Mouse (Mus musculus) kidney, postnatal 10 days (tissue): Measurements from ENCODE around the gene Scand1.

Experiments
- DNase-seq: peaks from one replicate; pipeline ENCODE4 v3.0.0; 2021; ENCODE audit warnings: mixed read lengths

Gene Scand1

DNA sequence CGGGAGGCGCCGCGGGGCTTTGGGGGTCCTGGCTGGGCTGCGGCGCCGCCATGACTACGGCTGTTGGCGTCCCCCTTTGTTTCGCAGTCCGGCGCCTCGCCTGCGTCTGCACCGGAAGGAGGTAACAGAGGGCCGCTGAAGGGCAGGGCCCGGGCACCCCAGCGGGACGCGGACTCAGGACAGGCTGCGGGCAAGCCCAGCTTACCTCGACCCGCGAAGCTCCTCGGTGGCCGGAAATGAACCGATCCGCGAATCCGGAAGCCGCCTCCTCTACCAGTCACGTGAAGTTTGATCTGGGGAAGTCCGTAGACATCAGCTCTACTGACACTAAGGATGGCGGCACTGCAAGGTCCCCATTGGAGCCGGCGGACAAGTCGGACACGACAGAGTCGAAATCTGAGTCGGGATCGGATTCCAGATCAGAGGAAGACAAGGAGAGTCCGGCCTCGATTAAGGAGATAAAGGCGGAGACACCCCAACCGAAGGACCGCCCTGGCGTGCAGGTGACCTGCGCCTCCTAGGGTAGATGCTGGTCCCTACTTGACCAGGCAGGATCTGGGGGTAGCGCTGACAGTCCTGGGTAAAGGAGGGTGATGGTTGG, at the start of gene Scand1, which contains the start of gene Cnbd2:
Scand1 (minus strand) TSS at position 408 of the 601 bp plus-strand sequence.
Cnbd2 (plus strand) TSS at position 3 of the 601 bp plus-strand sequence.
- DNase-seq = peak; percentile 90

DNA sequence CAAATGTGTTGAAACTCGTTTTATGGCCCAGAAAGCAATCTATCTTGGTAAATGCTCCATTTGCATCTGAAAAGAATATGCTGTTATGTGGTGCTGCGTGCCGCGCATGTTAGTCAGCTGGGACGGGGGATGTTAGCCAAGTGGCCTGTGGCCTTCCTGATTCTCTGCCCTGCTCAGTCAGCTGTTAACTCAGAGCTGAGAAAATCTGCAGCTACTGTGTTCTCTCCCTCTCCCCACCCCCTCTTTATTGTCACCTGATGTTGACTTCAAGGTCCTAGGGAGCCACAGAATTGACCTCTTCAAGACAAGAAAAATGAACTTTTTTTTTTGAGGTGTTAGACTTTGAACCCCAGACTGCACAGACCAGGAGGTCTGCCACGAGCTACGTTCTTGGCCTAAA, 43.5 kb upstream of the Scand1 start:
- DNase-seq = peak; percentile 85

DNA sequence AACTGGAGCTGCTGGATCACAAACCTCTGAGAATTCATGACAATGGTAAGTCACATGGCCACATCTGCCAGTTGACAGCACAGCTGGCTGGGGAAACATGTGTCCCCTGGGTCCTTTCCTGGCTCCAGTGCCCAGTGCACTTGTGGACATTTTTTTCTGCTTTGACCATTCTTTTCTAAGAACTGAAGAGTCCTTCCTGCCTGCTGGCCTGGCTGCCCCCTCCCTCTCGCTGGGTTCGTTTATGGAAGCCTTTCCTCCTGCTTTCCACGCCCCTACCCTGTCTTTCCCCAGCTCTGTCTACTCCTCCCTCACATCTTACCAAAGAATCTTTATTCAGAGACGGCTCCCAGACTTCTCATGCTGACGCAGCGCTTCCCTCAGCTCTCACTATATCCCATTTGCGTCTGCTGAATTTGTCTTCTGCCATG, 40.8 kb upstream of the Scand1 start:
- peak; percentile 60 for DNase-seq

DNA sequence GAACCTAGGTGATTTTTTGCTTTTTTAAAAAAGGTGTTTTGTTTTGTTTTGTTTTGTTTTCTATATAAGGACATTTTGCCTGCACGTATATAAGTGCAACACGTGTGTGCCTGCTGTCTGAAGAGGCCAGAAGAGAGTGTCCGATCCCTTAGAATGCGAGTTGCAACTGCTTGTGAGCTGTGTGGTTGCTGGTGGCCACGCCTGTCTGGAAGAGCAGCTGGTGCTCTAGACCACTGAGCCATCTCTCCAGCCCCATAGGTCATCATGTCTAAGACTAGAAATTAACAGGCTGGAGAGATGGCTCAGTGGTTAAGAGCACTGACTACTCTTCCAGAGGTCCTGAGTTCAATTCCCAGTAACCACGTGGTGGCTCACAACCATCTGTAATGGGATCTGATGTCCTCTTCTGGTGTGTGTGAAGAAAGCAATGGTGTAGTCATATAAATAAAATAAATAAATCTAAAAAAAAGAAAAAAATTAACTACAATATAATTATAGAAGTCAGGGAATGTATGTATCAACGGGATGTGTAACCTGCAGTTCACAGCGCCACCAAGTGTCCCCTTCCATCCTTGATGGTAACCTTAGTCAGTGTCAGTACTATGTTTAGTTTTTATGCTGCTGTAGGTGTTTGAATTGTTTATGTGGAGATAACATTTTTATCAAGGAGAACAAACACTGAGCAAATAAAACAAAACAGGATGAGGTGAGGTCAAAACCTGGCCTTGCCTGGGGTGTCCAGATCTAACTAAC, 40.1 kb upstream of the Scand1 start:
- DNase-seq = peak; percentile 33

DNA sequence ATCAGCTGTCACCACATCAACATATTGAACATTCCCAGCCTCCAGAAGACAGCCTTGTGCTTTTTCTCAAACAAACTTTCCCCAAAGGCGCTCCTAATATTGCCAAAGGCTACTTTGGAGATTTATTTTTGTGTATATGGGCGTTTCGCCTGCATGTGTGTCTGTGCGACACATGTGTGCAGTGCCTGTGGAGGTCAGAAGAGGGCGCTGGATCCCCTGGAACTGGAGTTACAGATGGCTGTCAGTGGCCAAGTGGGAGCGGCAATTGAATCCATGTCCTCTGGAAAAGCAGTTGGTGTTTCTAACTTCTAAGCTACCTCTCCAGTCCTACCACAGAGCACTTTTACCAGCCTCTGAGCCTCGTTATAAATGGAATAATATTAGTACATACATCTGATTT, 38.7 kb upstream of the Scand1 start:
- no peak for DNase-seq

DNA sequence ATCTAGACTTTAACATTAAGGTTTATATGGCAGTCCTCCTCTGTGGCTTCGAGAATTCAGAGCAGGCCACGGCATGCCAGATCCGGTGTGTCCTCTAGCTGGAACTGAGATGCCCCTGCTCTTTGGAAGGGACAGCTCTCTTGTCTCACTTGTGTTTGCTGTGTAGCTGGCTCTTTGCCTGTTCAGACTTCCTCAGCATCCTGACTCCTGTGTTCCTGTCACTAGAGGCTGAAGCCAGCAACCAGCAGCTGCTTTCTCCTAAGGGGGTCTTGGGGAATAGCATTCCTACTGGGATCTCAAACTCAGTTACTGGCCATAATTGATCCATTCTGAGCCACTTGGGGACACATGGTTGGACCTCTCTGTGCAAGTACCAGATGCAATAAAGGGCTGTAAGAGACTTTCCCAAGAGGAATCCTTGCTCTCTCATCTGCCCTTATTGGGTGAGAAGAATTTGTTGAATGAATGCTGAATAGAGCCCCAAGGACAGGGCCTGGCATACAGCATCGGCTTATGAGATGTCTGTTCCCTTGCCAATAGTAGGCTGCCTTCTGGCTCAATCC, 36.9 kb upstream of the Scand1 start:
- peak; percentile 13 for DNase-seq

DNA sequence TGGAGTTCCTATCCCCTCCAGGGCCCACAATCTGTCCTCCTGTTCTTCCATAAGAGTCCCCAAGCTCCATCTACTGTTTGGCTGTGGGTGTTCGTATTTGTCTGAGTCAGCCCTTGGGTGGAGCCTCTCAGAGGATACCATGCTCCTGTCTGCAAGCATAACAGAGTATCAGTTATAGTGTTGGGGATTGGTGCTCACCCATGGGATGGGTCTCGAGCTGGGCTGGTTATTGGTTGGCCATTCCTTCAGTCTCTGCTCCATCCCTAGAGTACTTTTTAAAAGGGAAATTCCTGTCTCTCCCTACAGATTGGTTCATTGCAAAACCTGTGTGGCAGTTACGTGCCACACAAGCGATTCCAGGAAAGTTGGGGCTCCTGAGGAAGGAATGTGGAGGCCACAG, 36.3 kb upstream of the Scand1 start:
- no peak for DNase-seq

DNA sequence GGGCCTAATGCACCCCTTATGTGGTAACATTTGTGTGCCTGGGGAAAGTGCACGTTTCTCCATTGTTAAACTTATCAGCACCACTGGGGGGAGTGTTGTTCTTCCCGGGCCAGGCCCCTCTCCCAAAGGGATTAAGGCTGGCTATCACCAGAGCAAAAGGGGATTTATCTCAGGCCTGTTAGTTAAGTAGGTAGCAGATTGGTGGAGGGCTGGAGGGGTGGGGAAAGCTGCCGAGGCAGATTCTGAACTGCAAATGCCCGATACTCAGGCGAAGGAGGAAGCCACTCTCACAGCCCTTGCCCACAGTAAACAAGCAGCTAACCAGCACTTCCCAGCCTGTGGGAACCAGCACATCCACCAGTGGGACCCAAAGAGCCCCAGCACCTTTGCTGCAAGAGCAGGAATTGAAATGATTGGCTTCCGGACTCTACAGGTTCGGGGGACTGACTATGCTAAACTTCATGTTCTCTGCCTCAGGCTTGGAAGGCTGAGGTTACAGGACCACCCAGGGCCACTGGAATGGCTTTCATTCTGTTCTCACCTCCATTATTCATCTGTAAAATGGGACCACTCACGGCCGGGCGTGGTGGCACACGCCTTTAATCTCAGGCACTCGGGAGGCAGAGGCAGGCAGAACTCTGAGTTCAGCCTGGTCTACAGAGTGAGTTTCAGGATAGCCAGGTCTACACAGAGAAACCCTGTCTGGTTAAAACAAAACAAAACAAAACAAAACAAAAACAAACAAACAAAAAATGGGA, 32.5 kb upstream of the Scand1 start:
- peak; percentile 61 for DNase-seq

DNA sequence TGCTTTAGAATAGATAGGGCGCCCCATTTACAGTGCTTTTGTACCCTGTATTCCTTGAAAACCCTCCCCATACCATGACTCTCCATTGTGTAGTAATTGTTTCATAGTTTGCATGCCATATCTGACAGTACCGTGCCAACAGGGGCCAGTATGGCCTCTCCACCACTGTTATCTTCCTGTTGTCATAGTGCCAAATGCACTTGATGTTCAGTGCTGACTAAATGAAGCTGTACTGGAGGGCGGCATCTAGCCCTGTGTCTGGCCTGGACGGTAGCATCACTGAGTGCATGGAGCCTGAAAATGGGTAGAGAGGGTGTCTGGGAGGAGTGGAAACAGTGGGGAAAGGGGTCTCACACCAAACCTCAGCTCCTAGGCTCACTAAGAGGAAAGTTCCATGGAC, 27.6 kb upstream of the Scand1 start:
- DNase-seq = no peak

DNA sequence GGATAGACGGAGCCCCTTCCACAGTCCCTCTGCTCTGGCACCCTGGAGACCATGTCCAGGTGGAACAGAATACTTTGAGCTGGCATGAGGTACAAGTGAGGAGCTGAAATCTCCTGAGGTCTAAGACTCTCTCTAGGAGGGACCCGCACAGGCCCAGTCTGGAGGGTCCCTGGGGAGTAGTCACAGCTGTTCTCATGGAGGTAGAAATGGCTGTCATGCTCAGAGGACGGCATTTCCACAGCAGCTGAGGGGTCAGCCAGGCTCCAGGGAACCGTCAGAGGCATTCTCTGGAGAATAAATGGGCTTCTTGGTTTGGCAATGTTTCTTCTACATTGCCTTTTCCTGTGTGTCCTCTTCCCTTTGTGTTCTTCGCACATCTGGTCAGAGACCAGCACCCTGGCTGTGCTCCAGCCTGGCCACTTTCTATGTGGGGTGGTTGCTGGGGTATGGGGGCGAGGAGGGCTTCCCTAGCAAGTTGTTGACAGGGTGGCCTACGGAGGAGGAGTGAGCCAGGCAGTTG, 19.0 kb upstream of the Scand1 start:
- DNase-seq = no peak

DNA sequence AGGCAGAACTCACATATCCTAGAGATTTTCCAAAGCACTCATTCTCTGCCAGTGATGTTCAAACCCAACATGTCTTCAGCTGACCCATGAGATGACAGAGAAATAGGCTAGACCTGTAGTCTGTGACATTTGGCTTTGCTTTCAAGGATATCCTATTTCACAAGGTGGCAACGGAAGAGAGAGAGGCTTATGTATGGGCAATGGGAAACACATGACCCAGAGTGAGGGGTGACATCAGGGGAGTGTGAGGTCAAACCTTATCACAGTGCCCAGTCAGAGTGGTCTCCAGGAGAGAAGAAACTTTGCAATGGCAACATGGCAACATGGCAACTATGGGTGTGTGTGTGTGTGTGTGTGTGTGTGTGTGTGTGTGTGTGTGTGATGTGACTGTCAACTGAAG, 18.2 kb upstream of the Scand1 start:
- DNase-seq = no peak

DNA sequence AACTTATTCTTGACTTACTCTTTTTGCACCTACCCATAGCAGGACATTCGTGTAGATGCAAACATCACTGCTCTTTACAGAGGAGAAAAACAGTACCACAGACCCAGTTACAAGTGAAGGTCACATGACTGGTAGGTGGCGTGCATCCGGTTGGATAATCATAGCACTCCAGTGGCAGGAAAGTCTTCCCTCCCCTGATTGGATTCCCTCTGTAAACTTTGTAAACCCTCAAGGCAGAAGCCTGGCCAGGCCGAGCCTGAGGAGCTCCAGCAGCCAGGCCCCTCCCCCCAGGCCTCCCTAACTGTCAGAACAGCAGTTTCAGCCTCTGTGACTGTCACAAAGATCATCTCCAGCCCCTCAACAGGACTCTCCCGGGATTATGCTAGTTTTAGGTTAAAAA, 12.2 kb upstream of the Scand1 start:
- peak; percentile 74 for DNase-seq

DNA sequence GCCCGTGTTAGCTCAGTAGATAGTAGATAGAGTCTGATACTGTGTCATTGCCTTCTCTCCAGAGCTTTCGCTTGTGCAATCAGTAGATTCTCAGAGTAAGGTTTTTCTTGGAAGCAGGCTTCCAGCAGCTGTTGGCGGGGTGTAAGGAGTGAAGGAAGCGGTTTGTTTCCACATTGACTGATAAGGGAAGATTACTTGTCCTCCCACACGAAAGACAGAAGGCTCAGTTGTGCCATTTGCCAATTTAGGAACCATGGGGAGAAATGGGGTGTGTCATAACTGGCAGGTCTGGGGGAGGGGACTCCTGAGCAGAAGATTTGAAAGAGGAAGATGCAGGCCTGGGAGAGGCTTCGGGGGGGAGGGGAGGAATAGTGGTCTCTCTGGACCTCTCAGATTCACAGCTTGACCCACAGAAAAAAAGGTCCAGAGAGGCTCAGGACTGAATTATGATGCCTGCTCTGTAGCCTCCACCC, 11.6 kb upstream of the Scand1 start:
- peak; percentile 58 for DNase-seq

DNA sequence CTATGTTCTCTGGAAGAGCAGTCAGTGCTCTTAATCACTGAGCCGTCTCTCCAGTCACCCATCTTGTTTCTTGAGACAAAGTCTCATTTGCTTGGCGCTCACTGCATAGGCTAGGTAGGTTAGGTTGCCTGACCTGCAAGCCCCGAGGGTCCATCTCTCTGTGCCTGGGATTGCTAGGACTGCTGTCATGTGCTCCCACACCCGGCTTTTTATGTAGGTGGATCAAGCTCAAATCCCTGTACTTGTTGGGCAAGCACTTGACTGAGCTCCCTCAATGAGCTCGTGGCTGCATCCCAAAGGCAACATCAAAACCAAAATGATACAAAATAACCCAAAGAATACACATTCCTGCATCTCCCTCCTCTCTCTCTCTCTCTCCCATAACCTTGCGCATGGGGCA, 9.0 kb upstream of the Scand1 start:
- DNase-seq = no peak

DNA sequence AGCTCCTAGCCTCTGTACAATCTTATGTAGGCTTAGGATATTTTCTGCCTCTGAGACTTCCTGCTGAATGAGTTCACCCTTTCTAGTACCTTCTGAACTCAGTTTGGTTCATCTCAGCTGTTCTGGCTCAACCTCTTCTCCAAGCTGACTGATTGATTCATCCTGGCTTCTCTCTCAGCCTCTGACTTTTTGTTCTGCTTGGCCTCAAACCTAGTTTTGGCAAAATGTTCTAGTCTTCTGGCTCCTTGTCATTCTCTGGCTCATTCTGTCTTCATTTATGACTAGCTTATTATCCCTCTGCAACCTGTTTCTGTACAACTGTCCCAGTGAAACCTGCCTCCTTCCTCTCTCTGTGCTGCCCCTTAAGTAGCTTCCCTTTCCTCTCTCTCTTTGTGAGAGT, 6.0 kb upstream of the Scand1 start:
- no peak for DNase-seq

DNA sequence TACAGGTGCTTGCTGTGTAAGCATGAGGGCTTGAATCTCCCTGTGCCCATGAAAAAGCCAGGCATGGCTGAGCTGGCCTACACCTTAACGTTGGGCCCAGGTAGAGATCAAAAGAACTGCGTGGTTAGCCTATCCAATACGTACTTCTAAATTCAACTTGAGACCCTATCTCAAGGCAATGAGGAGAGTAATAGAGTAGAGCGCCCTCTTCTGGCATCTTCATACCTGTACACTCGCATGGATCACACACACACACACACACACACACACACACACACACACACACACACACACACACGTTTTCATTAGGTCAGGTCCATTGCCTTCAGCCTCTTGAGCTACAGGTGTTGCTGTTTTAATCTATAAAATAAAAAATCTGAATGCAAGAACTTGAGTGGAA, 2.3 kb upstream of the Scand1 start:
- DNase-seq = no peak

DNA sequence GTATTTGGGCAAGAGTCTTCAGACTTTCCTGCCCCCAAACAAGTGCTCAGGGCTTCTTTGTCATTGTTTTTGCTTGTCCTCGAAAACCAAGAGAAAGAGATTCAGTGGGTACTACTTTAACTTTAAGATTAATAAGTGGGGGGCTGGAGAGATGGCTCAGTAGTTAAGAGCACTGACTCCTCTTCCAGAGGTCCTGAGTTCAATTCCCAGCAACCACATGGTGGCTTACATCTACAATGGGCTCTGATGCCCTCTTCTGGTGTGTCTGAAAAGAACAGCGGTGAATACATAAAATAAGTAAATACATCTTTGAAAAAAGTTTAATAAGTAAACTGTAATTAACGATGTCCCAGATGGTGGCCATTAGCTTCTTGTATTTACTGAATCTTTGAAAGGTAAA, 649 bp upstream of the Scand1 start:
- no peak for DNase-seq

DNA sequence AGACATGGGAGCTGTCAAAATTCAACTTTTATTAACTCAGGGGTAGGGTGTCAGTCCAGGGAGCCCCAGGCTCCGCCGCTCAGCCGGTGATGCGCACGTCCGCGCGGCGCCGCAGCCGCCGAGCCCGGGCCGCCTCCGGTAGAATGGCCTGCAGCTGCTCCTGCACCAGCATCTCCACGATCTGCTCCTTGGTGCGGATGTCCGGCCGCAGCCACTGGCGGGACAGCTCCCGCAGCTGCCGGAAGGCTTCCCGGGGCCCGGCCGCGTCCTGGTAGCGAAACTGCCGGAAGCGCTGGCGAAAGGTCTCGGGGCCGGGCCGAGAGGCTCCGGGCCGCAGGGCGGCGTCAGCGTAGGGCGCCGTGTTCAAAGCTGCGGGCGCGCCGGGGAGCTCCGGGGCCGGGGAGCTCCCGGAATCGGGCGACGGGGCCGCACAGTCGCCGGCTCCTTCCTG, 638 bp downstream of the Scand1 start:
- peak; percentile 86 for DNase-seq

DNA sequence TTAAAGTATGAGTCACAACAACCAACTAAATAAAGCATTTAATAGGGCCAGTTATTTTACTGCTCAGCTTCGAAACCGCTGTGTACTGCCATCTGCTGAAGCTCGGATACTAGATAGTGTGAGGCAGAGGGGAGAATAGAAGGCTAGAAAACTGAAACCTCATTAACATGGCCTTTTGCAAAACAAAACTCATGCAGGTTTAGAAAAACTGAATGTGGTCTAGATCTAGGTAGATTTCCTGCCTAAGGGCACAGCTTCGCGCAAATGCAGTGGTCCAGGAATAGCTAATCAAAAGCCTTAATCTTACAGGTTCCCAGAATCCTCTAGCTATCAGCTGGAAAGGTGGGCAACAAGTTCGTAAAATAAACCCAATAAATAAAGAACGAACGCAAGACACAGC, 1.1 kb downstream of the Scand1 start:
- DNase-seq = no peak

DNA sequence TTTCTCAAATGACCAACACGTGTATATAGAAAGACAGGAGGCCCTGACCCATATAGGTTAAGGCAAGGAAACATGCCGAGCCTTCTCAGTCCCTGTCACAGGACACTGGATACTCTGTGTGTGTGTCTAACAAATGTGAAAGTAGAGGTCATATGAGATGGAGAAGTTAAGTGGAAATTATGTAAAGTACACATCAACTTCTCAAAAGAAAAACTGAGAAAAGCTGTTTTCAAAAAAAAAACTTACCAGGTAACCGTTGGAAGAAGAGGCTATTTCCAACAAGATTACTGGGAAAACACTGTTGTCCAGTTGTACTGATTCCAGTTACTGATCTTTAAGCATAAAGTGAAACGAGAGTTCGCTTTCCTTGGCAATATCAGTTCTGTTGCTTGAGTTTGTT, 1.6 kb downstream of the Scand1 start:
- DNase-seq = no peak

DNA sequence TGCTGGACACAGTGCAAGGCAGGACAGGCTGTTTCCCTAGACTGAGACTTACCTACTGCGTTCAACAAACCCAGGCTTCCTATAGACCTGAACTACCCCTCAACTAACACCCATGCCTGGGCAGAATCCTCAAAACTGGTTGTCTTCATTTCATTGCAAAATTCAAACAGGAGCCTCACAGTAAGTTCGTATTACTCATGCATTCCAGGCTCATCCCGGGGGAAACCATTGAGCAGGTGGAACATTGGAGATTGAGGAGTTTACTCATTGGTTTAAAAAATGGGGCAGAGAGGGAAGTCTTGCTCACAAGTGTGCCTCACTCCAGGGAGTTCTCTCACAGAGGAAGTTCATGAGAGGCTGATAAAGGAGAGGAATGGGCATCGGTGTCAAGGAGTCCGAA, 2.0 kb downstream of the Scand1 start:
- DNase-seq = no peak

DNA sequence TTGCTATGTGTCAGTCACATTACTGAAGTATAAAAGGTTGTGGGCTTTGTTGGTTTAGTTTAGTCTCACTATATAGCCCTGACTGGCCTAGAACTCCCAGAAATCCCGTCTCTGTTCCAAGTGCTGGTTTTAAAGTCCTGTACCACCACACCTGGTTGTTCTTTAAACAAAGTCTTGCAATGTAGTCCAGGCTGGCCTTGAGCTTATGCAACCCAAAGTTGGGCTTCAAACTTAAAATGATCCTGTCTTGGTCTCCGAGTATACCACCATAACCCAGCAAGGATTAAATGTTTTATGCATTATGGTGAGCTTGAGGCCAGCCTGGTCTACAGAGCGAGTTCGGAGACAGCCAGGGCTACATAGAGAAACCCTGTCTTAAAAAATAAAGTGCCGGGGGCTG, 2.6 kb downstream of the Scand1 start:
- DNase-seq = no peak

DNA sequence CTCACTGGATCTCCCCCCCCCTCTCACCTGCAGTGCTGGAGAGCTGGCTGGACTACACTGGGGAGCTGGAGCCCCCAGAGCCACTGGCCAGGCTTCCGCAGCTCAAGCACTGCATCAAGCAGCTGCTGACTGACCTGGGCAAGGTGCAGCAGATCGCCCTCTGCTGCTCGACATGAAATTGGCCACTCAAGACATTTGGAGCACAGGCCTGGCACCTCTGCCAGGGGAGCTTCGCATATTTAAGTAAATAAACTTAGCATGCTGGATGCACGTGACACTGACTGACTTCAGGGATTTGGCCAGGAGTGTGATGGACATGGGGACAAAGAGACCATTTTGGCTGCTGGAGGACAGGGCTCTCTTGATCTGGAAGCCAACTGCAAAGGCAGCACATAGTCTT, 5.2 kb downstream of the Scand1 start:
- peak; percentile 58 for DNase-seq
